Mouse (Mus musculus): Measurements from ENCODE around the gene Nwd2.

The Nwd2 gene

DNA sequence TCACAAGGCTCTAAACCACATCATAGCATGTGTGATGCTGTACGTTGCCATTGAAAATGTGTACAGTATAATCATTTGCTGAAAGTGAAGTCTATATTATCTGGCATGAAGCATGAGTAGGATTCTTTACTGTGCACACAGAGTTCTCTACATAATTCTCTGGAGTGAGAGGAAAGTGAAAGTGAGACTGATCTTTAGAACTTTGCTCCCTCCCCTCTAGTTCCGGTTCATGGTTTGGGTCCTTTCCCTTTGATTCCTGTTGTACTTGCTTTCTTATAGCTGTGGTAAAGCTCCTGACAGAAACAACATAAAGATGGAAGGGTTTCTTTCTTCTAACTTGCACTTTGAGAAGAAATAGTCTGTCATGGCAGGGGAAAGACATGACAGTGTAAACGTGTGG lies 107.0 kb downstream of the Nwd2 start:
- no peak for DNase-seq

DNA sequence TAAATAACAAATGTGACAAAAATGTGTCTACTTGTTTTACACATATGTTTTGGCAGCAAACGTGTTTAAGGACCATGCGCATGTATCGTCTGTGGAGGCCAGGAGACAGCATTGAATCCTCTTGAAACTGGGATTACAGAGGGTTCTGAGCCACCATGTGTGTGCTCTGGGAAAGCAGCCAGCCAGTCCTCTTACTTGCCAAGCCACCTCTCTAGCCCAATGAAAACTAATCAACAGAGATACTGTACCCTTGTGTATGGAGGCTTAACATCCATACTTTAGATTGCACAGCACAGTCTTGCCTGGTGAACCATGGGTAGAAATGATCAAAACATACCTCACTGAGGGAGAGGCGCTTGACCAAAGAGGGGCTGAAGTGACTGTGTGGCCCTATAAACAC lies 117.0 kb downstream of the Nwd2 start:
- DNase-seq = no peak

GRCm38 (mm10) chr5:63766715-63767114 lies 117.8 kb downstream of the Nwd2 start:
- peak; percentile 4 to 7 for DNase-seq

DNA sequence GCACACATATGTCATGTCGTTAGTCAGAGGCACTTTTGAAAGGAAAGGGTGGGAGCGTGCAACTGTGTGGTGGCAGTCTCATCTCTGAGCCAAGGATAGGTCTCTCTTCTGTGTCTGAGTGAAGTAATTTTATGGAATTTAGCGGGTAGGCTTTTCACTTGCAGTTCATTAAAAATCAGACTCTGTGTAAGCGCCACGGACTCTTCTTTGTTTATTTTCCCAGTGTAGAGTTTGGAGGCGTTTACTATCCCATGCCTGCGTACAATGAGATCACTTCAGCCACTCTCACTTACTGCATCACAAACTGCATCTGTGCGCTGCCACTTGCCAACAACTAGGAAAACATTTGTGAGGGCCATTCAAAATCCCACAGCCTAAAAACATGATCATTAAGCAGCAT lies 118.6 kb downstream of the Nwd2 start:
- DNase-seq = no peak

GRCm38 (mm10) chr5:63768220-63768619 lies 119.3 kb downstream of the Nwd2 start:
- DNase-seq = no peak

DNA sequence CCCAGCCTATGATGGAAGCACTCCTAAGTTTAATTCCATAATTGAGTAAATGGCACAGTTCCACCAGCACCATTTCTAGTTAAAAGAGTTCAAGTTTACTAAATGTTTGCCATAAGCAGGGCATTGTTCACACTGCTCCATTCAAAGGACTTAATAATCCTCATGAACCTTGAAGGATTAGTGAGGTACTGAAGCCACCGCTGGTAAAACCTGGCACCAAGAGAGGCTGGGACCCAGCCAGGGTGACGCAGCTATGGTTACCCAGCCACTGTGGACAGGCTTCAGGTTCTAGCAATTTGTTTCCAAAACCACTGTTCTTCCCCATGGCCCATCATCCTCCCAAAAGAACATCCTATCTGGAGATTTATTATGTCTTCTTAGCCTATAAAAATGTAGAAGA lies 124.1 kb downstream of the Nwd2 start:
- DNase-seq = no peak

DNA sequence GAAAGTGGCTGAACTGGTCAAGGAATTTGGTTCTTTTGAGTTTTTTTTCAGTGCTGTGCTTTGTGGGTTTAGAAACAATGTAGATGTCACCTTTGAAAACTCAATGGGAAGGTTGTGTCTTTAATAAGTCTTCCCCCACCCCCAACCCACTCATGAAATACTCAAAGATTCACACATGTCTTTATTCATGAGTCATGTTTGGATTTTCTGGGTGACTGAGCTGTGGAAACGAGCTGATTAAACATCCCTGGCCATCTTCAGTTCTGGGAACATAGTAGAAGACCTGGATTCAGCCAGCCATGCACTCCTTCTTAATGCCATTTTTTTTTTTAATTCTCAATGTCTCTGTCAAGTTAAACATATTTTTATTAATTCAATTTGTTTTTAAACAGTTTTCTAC lies 124.7 kb downstream of the Nwd2 start:
- DNase-seq = no peak

DNA sequence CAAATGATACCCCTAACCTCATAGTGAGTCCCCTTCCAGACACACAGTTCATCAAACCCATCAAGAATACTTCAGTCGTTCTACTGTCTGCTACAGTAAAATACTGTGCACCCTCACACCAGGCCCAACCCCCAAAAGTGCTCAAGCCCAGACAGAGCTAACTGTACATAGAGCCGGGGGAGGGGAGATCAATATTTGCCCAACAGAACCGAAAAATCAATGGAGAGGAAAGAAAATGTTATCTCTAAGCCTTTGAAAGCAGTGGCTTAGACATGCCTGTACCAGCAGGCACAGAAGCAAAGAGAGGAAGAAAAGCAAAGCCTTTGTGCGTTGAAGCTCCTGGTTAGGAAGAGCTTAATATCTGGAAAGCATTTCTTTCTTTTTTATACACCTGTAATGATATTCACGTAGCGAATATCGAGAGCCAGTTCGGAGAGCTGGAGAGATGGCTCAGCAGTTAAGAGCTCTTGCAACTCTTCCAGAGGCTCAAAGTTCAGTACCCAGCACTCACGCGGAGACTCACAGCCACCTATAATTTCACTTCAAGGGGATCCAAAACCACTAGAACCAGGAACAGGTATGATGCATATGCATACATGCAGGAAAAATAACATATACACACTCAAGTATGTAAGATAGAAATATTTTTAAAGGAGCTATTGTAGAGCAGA lies 139.4 kb downstream of the Nwd2 start:
- DNase-seq = no peak

DNA sequence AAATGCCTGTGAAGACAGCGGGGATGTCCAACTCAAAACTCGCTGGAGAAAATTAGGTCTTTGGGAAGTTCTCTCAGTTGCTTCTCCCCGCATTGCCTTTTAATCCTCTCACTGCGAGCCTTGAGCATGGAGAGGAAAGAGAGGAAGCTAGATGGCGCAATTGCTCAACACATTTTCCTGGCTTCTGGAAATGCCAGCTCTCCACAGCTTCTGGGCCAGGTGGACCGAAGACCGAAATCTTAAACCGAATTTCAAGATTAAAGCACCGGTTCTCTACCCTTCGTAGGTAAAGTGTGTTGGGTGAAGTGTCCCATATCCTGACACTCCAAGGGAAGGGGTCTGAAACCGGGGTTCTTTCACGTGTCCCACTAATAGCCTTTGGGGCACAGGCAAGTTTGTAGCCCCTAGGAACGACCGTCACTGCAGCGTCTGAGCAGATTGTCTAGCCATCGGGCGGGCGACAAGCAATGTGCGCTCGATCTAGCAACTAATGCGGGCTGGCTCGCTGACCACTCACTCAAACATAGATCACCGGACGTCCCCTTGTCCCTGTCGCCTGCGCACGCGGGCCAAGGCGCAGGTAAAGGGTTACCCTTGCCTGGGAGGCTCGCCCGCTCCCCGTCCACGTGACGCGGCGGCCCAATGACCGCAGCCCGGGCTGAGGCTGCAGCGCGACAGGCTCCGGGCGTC lies 163.1 kb downstream of the Nwd2 start, which contains the start of gene 0610040J01Rik:
0610040J01Rik (plus strand) TSS at position 545 of the 690 bp plus-strand sequence.
- peak; percentile 18 to 34 for DNase-seq

DNA sequence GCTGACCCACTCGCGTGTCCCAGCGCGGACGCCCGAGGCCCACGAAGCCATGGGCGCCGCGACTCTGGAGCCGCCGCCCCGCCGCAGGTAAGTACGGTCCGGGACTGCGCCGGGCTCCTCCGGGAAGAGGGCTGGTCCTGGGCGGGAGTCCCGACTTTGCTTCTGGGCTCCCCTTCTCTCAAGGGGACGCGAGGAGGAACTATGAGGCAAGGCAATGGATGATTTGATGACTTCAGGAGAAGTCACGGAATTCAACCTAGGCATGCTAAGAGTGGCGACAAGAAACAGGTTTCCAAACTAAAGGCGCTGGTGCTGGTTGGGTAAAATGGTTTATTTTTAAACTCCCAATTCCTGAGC lies 163.6 kb downstream of the Nwd2 start:
- DNase-seq = no peak

GRCm38 (mm10) chr5:63816643-63817042 lies 167.7 kb downstream of the Nwd2 start:
- no peak for DNase-seq

GRCm38 (mm10) chr5:63817270-63817669 lies 168.4 kb downstream of the Nwd2 start:
- no peak for DNase-seq

GRCm38 (mm10) chr5:63818975-63819374 lies 170.1 kb downstream of the Nwd2 start:
- DNase-seq = no peak

DNA sequence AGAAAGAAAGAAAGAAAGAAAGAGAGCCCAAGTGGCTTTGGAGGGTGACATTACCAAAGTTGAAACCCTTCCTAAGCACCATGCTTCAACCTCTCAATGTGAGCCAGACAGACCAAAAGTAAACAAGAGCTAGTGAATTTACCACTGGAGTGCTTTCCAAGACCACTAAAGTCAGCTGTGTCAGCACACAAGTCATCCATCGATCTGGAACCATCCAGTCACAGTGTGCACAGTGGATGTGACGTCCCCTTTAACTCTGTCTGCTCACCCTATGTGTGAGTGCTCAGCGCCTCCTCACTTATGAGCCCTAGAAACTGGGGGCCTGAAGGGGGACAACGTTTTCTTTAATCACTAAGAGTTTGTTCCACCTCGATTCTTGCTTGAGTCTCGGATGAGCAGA lies 170.6 kb downstream of the Nwd2 start:
- DNase-seq = no peak

DNA sequence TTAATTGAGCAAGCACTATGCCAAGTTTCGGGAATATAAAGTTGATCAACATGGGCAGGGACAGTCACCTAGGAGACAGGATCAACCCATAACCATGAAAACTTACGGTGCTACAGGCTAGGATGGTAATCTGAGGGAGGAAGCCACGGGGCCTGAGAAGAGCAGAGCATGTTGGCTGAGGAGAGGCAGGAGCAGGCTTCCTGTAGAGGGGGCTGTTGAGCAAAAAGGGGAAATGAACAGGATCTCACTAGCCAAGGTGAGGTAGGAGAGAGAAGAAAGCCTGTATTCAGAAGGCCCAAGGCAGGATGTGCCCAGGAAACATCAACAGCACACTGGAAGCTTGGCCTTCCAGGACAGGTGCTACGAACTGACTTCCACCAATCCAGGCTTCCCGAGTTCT lies 172.3 kb downstream of the Nwd2 start:
- no peak for DNase-seq

DNA sequence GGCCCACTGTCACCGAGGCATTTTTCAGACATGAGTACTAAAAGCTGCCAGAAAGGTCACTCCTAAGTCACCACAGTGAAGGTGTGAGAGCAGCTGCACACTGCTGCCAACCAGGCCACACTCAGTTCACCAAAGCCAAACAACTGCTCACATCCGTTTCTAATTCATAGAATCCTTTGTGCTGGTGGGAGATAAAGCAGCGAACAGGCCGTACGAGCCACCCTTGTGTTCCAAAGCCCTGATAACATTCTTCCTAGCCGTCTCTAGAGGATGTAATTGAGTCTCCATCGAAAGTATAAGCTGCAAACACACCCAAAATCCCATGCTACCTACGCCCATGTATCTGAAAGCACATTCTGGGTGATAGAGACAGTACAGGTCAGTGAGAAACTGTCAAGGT lies 173.0 kb downstream of the Nwd2 start:
- no peak for DNase-seq

- no peak for DNase-seq
Measured at GRCm38 (mm10) chr5:63823362-63824332, 174.7 kb downstream of the Nwd2 start.

DNA sequence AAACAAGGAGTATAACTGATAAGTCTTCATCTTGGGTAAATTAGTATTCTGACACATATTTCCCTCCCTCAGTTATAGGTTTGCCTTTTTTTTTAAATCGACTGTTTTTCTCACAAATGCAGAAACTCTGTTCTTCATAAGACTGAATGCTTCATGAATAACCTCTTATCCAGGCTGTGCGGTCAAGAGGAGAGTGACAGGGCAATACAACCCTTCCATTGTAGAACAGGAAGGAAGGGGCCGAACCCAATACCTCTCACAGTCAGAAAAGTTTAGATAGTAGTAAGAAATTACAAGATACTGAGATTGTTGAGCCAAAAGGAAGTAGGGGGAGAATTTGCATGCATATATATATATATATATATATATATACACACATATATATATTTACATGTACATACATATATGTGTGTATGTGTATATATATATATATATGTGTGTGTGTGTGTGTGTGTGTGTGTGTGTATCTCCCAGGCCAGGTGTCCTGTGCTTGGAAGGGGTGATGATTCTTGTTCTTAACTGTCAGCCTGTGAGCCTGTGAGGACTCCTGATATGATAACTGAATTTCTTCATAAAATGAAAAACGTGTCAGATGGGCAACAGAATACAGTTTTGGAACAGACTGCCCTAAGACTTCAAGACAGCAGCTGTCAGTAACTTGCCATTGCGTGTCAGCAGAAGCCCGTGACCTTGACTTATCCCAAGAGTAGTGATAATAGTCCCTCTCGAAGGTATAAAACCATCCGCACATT lies 175.9 kb downstream of the Nwd2 start:
- no peak for DNase-seq

DNA sequence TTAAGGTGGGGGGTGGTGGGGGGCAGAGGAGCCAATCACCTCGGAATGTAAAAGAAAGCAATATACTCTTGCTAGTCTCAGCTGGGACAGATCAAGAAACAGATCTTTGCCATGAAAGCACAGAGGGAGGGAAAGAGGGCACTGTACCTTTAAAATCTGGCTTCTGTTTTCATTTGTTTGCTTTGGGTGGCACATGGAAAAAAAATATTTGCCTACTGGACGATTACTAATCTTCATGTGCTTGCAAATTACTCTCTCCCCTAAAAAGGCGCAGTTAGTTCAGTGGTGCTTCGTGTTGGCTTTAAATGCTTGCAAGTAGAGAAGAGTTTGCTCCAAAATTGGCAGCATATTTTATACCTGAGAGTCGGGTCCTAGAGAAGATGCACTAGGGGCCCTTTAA lies 177.0 kb downstream of the Nwd2 start:
- DNase-seq = no peak

DNA sequence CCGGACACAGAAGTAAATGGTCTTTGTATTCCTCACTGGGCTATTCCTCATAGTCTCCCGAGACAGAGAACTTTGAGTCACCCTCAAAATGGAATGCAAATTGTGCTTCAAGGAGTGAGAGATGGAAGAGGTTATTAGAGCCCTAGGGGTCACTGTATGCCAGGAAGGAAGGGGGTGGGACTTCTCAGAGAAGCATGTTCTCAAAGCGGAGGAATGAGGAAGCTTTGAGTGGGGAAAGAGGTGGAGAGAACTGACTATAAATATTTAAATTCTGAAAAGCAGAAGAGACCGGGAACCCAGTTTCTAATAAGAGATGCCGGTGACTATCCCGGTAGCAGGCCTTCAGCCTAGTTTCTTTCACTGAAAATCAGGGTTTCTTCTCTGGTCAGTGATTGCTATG lies 178.1 kb downstream of the Nwd2 start:
- DNase-seq = no peak

- no peak for DNase-seq
Measured at GRCm38 (mm10) chr5:63827415-63828053, 178.6 kb downstream of the Nwd2 start.
